Mouse (Mus musculus): ENCODE data around the gene St3gal2. TPM values are rescaled to one million over a fixed set of nuclear protein-coding genes. Genes with fewer than 3 reads are reported as not detected.

Gene St3gal2
- polyA plus RNA-seq, 1 experiment = 55.7 TPM

- no peak for TF ChIP-seq CTCF (IDR thresholded peaks at IDR 0.05; ENCODE audit: borderline replicate concordance, insufficient read depth, low read length)
- Histone ChIP-seq H3K4me3 (ENCODE audit: insufficient read depth, low read length) (no peak overlapping the region), H3K27ac (ENCODE audit: insufficient read depth, low read length) (no peak overlapping the region), H3K4me1 (ENCODE audit: control insufficient read depth, insufficient read depth, low read length) (no peaks in the 10 kb centered on the region)
Measured at GRCm38 (mm10) chr8:110892040-110892439, 27.7 kb upstream of the St3gal2 start.

- no peaks in the 10 kb centered on the region for H3K4me1 ChIP-seq (ENCODE audit: control insufficient read depth, insufficient read depth, low read length)
- no peak overlapping the region for H3K27ac ChIP-seq (ENCODE audit: insufficient read depth, low read length)
- no peak for TF ChIP-seq CTCF (IDR thresholded peaks at IDR 0.05; ENCODE audit: borderline replicate concordance, insufficient read depth, low read length)
- TF ChIP-seq POLR2A (IDR thresholded peaks at IDR 0.05; ENCODE audit: low read depth, low read length) = no peak
- H3K4me3 ChIP-seq (ENCODE audit: insufficient read depth, low read length) = no peak overlapping the region
Measured at GRCm38 (mm10) chr8:110892913-110893312, 26.8 kb upstream of the St3gal2 start.

- Histone ChIP-seq H3K4me3 (ENCODE audit: insufficient read depth, low read length) (no peak overlapping the region), H3K27ac (ENCODE audit: insufficient read depth, low read length) (no peak overlapping the region), H3K4me1 (ENCODE audit: control insufficient read depth, insufficient read depth, low read length) (no peaks in the 10 kb centered on the region)
- TF ChIP-seq POLR2A (IDR thresholded peaks at IDR 0.05; ENCODE audit: low read depth, low read length) (no peak), CTCF (IDR thresholded peaks at IDR 0.05; ENCODE audit: borderline replicate concordance, insufficient read depth, low read length) (no peak)
Measured at GRCm38 (mm10) chr8:110894851-110895250, 24.9 kb upstream of the St3gal2 start.

DNA sequence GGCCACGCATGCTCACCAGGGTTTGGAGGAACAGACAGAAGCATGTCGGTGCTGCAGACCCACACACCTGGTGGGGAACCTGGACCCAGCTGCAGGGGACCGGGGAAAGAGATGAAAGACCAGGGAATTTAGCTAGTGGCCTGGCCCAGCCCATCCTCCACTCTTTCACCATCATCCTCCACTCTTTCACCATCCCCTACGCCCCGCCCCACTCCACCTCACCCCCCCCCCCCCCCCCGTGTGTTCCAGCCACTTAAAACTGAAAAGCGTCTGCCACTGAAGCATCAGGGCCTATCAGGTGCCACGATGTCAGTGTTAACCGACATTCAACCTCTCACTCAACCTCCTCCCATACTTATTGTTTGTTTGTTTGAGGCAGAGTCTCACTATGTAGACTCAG, 24.5 kb upstream of the St3gal2 start:
- TF ChIP-seq CTCF (IDR thresholded peaks at IDR 0.05; ENCODE audit: borderline replicate concordance, insufficient read depth, low read length) = no peak
- no peak for TF ChIP-seq POLR2A (IDR thresholded peaks at IDR 0.05; ENCODE audit: low read depth, low read length)
- Histone ChIP-seq H3K4me1 (ENCODE audit: control insufficient read depth, insufficient read depth, low read length) (no peaks in the 10 kb centered on the region), H3K4me3 (ENCODE audit: insufficient read depth, low read length) (no peak overlapping the region), H3K27ac (ENCODE audit: insufficient read depth, low read length) (no peak overlapping the region)

DNA sequence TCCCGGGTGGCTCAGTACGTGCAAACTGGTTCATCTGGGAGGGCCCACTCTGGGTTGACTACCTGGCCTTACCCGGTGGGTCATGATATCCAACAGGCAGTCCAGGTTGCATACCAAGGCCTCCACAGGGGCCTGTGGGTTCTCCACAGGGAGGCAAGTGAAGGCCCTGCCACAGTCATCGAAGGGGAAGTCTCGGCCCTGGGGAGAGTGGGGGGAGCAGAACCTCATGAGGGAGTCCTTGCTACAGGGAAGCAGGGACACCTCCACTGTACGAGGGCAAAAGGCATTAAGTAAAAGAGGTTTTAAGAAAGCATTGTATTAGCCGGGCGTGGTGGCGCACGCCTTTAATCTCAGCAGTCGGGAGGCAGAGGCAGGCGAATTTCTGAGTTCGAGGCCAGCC, 23.9 kb upstream of the St3gal2 start:
- H3K4me1 ChIP-seq (ENCODE audit: control insufficient read depth, insufficient read depth, low read length) = no peaks in the 10 kb centered on the region
- TF ChIP-seq POLR2A (IDR thresholded peaks at IDR 0.05; ENCODE audit: low read depth, low read length) (no peak), CTCF (IDR thresholded peaks at IDR 0.05; ENCODE audit: borderline replicate concordance, insufficient read depth, low read length) (no peak)
- H3K4me3 ChIP-seq (ENCODE audit: insufficient read depth, low read length) = no peak overlapping the region
- H3K27ac ChIP-seq (ENCODE audit: insufficient read depth, low read length) = no peak overlapping the region

- H3K4me1 ChIP-seq (ENCODE audit: control insufficient read depth, insufficient read depth, low read length) = peaks cover 3% of the 10 kb centered on the region; the same call in 1 of the 2 replicates
- H3K4me3 ChIP-seq (ENCODE audit: insufficient read depth, low read length) = no peak overlapping the region
- H3K27ac ChIP-seq (ENCODE audit: insufficient read depth, low read length) = no peak overlapping the region
- TF ChIP-seq CTCF (IDR thresholded peaks at IDR 0.05; ENCODE audit: borderline replicate concordance, insufficient read depth, low read length) (no peak), POLR2A (IDR thresholded peaks at IDR 0.05; ENCODE audit: low read depth, low read length) (no peak)
Measured at GRCm38 (mm10) chr8:110897495-110897894, 22.2 kb upstream of the St3gal2 start.

- H3K27ac ChIP-seq (ENCODE audit: insufficient read depth, low read length) = no peak overlapping the region
- H3K4me1 ChIP-seq (ENCODE audit: control insufficient read depth, insufficient read depth, low read length) = peaks cover 3% of the 10 kb centered on the region; the same call in 1 of the 2 replicates
- TF ChIP-seq CTCF (IDR thresholded peaks at IDR 0.05; ENCODE audit: borderline replicate concordance, insufficient read depth, low read length) (no peak), POLR2A (IDR thresholded peaks at IDR 0.05; ENCODE audit: low read depth, low read length) (no peak)
- H3K4me3 ChIP-seq (ENCODE audit: insufficient read depth, low read length) = no peak overlapping the region
Measured at GRCm38 (mm10) chr8:110901056-110901455, 18.7 kb upstream of the St3gal2 start.

GRCm38 (mm10) chr8:110901839-110902578, 17.7 kb upstream of the St3gal2 start, which contains the start of gene Fuk:
TSS of gene Fuk (minus strand) at chr8:110902488.
- TF ChIP-seq CTCF (IDR thresholded peaks at IDR 0.05; ENCODE audit: borderline replicate concordance, insufficient read depth, low read length) = no peak
- peak; percentile 55 for TF ChIP-seq POLR2A (IDR thresholded peaks at IDR 0.05; ENCODE audit: low read depth, low read length)
- no peak within 1 kb of the TSS for H3K27ac ChIP-seq (ENCODE audit: insufficient read depth, low read length)
- peak within 1 kb of the TSS; percentile 97 for H3K4me3 ChIP-seq (ENCODE audit: insufficient read depth, low read length)
- H3K4me1 ChIP-seq (ENCODE audit: control insufficient read depth, insufficient read depth, low read length) = peaks cover 3% of the 10 kb centered on the region; the same call in 1 of the 2 replicates

DNA sequence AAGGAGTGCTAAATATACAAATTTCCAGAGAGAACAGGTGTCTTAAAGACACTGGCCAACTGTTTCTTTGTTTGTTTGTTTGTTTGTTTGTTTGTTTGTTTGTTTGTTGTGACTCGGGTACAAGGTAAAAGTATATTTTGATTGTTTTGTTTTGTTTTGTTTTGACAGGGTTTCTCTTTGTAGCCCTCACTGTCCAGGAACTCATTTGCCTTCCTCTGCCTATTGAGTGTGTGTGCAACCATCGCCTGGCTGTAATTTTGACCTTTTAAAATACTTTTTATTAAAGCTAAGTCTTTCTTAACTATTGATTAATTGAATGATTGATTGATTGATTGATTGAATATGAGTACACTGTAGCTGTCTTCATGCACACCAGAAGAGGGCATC, 17.1 kb upstream of the St3gal2 start:
- Histone ChIP-seq H3K4me1 (ENCODE audit: control insufficient read depth, insufficient read depth, low read length) (peaks cover 3% of the 10 kb centered on the region; the same call in 1 of the 2 replicates), H3K27ac (ENCODE audit: insufficient read depth, low read length) (no peak overlapping the region), H3K4me3 (ENCODE audit: insufficient read depth, low read length) (no peak overlapping the region)
- no peak for TF ChIP-seq POLR2A (IDR thresholded peaks at IDR 0.05; ENCODE audit: low read depth, low read length)
- TF ChIP-seq CTCF (IDR thresholded peaks at IDR 0.05; ENCODE audit: borderline replicate concordance, insufficient read depth, low read length) = no peak

DNA sequence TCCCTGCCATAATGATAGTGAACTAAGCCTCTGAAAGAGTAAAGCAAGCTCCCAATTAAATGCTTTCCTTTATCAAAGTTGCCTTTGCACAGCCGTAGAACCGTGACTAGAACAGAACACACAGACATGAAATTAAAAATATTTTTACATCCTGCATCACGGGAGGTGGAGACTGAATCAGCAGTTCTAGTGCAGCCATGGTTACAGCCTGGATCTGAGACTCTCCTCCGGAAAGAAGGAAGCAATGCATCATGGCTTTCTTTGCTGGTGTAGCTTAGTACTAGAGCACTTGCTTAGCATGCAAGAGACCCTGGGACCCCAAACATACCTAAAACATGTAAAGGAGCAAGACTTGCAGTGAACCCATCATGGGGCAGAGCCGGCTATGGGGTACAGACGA, 14.3 kb upstream of the St3gal2 start:
- no peak overlapping the region for H3K4me3 ChIP-seq (ENCODE audit: insufficient read depth, low read length)
- H3K4me1 ChIP-seq (ENCODE audit: control insufficient read depth, insufficient read depth, low read length) = peaks cover 3% of the 10 kb centered on the region; the same call in 1 of the 2 replicates
- H3K27ac ChIP-seq (ENCODE audit: insufficient read depth, low read length) = no peak overlapping the region
- TF ChIP-seq CTCF (IDR thresholded peaks at IDR 0.05; ENCODE audit: borderline replicate concordance, insufficient read depth, low read length) (no peak), POLR2A (IDR thresholded peaks at IDR 0.05; ENCODE audit: low read depth, low read length) (no peak)
